Mouse (Mus musculus) ES-E14 (cell line): Measurements from ENCODE around the gene Ghr.

ENCODE experiments used
- CHD2 ChIP-seq: IDR thresholded peaks from 2 replicates; pipeline ENCODE4 v1.6.1; 2014; ENCODE audit warnings: mild to moderate bottlenecking, low read depth, low read length, inconsistent platforms
- ZC3H11A ChIP-seq: IDR thresholded peaks from 2 replicates; pipeline ENCODE4 v1.6.1; 2012; ENCODE audit warnings: low read depth, mild to moderate bottlenecking, inconsistent platforms, low read length, borderline replicate concordance

- TF ChIP-seq ZC3H11A: no peak
- no peak for TF ChIP-seq CHD2
These were observed 39.0 kb downstream of the Ghr start for GRCm38 (mm10) chr15:3544289-3544688.
